Mouse (Mus musculus) kidney, postnatal 14 days (tissue): ENCODE measurements around the gene Spcs2.
A peak's percentile ranks its signal among the peaks of the same experiment; 100 is the strongest.

Experiments used
- DNase-seq: peaks from one replicate; pipeline ENCODE4 v3.0.0; 2022; ENCODE audit warnings: mixed read lengths

The Spcs2 gene

GRCm38 (mm10) chr7:99863362-99863761 is at the start of gene Spcs2:
TSS of gene Spcs2 (minus strand) at chr7:99863462.
- DNase-seq: no peak

- DNase-seq: no peak
These were observed 47.8 kb upstream of the Spcs2 start for GRCm38 (mm10) chr7:99911038-99911437.

- no peak for DNase-seq
These were observed 44.2 kb upstream of the Spcs2 start for GRCm38 (mm10) chr7:99907463-99907862.

DNA sequence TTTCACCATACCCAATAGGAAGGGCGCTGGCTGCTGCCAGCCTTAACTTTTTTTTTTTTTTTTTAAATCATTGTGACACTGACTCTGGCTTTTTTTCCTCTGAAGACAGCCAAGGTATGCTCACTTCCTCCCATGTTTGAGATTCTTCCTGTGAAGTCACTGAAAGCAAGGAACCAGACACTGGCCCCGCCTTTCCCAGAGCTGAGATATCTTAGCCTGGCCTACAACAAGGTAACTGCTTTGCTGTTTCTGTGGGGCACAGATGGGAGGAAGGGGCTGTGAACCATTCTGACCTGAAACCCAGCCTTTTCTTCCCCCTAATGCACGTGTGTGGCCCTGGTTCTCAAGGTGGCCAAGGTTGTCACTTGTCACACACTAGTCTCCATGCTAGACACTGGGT is 43.1 kb upstream of the Spcs2 start:
- DNase-seq: no peak

GRCm38 (mm10) chr7:99904421-99905005 is 41.3 kb upstream of the Spcs2 start:
- no peak for DNase-seq

- DNase-seq: no peak
These were observed 39.8 kb upstream of the Spcs2 start for GRCm38 (mm10) chr7:99902918-99903665.

- DNase-seq: no peak
These were observed 38.9 kb upstream of the Spcs2 start for GRCm38 (mm10) chr7:99902208-99902607.

GRCm38 (mm10) chr7:99896905-99897304 is 33.6 kb upstream of the Spcs2 start:
- no peak for DNase-seq

DNA sequence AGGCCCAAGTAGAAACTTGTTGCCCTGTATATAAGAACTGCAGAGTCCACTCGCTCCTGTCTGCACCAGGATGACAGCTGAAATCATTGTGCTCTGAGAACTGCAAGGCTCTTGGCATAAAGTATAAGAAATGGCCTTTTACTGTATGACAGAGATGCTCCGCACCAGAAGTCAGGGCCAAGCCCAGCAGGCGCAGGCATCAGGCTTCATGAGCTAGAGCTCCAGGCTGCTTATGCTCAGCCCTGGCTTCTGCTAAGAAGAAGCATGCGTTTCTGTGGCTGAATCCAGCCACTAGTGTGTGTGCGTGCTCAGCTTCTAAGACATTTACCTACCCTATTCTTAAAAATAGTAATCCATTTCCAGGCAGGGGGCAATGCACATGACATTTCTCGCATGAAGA is 31.2 kb upstream of the Spcs2 start:
- DNase-seq: no peak

GRCm38 (mm10) chr7:99893967-99894366 is 30.7 kb upstream of the Spcs2 start:
- DNase-seq: no peak

DNA sequence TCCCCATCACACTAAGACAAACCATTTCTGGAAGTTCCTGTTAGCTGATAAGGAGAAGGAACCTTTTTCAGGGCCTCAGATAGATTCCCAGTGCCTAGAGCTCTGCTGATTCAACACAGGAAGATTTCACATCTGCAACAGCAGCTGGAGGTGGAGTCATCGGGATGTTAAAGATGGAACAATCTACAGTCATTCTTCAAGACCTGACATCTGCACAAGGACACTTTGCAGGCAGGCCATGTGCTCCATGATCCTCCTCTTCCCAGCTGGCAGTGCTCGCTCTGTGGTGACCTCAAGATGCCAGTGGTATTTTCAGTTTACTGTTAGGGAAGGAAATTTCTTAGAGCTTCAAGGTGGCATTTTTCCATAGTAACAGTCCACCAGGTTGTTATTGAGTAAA is 29.1 kb upstream of the Spcs2 start:
- no peak for DNase-seq

DNA sequence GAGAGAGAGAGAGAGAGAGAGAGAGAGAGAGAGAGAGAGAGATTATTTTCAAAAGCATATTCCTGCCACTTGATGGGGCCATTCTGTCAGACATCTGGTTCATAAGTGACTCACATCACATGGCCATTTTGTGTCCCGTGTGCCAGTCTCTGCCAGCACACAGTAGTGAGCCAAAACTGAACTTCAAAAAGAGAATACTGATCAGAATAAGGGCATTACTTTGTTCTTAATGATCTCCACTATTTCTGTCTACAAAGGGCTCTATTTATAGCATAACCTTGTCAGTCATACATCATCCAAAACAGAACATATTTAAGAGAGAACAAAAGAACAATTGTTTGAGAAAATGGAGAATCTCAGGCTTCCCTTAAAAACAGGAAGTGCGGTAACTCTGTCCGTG is 28.2 kb upstream of the Spcs2 start:
- no peak for DNase-seq

GRCm38 (mm10) chr7:99890168-99890755 is 27.0 kb upstream of the Spcs2 start:
- no peak for DNase-seq

GRCm38 (mm10) chr7:99889175-99889880 is 26.1 kb upstream of the Spcs2 start:
- no peak for DNase-seq

DNA sequence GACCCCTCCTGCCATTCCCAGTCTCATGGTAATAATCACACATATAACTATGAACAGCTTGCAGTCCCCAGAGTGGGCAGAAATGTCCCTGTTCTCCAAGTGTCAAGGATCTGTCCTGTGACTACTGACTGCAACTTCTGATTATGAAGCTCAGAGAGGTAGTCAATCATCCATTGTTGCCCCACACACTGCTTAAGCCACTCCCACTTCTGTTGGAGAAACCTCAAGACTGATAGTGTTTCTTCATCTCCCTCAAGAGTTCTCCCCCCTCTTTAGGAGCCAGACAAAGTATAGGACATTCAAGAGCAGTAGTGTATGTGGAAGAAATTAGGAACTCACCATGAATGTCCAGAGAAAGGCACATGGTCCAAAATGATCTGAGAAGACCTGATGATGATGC is 24.5 kb upstream of the Spcs2 start:
- no peak for DNase-seq

DNA sequence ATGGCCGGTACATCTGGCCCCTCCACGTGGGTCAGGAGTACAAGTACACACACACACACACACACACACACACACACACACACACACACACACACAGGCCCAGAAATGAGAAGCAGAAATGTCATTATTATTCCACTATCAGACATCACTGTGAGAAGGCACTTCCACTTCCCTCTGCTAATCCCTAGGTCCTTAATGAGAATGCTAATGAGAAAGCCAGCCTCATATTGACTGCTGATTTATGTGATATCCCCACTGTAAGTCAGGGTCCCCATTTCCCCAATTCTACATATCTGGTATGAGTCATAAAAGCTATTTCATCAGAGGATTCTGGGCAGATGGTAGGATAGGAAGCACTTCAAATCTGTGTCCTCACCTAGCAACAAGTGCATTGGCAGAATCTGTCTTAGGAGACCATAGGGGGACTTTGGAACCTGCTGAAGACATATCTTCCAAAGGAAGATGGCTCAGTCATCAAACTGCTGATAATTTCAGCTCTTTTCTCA is 24.0 kb upstream of the Spcs2 start:
- DNase-seq: no peak

DNA sequence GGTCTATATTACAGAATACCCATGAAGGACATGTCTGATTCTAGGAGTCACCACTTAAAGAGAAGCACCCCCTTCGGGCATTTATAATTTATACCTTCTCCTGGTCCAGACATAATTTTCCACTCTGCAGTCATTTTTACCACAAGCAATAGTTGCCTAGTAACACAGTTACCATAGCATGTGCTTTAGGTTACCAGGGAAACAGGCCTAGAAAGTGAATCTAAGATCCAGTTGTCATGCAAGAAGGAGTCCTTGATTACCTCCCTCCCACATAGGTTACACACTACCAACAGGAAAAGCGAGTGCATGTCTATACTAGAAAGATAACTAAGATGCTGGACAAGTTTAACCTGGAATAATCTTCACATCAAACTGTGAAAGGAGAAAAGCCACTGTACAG is 15.0 kb upstream of the Spcs2 start:
- no peak for DNase-seq

DNA sequence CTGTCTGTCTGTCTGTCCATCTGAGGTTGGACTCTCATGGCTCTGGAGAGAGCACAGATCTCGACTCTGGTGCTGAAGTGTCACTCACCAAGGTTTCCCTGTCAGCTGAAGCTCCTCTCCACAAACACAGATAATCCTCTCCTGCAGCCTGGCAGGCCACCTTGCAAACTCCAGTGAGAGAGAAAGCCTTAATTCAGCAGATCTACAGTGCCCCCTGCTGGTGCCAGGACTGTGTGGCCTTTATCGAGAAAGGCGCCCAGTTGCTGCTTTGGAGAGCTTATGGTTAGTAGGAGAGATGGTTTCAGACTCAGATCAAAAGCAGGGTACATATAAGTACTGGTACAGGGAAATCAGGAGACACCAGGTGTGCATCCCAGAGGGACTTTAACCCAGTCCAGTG is 13.1 kb upstream of the Spcs2 start:
- peak; percentile 78 for DNase-seq

GRCm38 (mm10) chr7:99875891-99876290 is 12.6 kb upstream of the Spcs2 start:
- DNase-seq: no peak

DNA sequence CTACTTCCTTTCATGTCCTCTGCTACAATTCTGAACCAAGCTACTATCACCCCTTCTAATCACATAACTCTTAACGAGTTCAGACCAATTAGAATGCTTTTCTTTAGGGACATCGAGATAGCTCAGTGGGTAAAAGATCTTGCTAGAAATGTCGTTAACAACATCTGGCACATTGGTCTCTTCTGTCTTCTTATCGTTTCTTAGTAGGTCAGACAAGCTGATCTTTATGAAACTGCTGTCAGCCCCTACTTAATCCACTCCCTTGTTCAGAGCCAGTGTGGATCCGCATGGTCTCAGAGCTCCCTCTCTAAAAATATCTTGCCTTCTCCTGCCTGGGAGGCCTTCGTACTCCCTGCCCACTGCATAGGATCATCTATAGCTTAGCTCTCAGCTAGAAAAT is 10.7 kb upstream of the Spcs2 start:
- no peak for DNase-seq

- DNase-seq: no peak
These were observed 6.0 kb upstream of the Spcs2 start for GRCm38 (mm10) chr7:99869296-99869695.

- DNase-seq: no peak
These were observed 2.0 kb upstream of the Spcs2 start for GRCm38 (mm10) chr7:99865219-99865618.

DNA sequence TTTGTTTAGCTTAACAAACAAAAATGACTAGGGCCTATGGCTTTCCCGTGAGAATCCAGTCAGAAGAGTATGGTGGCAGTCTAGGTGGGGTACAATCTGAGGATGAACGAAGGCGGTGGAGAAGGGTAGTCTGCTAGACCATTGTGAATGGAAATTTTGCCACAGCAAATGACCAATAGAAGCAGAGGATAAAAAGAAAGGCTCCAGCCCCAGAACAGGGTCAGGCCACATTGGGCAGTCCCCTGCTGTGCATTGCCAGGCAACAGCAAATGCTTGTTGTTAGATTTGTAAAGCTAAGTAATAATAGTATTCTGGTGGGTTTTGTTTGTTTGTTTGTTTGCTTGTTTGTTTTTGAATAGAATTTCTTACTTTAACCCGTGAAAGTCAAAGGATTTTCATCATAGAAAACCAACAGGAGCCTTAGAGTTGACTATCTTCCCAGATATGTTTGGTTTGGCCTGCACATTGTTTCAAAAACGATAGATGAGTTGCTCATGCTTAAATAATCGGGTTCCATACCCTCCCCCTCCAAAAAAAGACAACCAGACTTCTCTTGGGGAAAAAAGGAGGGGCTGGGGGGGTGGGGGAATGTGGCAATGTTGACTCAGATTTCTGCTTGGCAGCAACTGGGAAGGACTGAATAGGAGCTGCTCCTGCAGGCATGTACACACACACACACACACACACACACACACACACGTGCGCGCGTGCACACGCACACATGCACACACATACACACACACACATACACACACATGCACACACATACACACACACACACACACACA is 1.2 kb upstream of the Spcs2 start:
- no peak for DNase-seq
